Mouse (Mus musculus) cerebellum, adult 2 months (tissue): ENCODE data around the gene Farsa.

Experiments
- CTCF ChIP-seq: fragments of 200-500 bp; IDR thresholded peaks from 2 replicates; pipeline ENCODE4 v1.5.1; 2011; ENCODE audit warnings: low read depth, mild to moderate bottlenecking, control low read depth, low read length, moderate library complexity, borderline replicate concordance; ENCODE audit not compliant: insufficient read depth
- POLR2A ChIP-seq: fragments of 200-500 bp; IDR thresholded peaks from 2 replicates; pipeline ENCODE4 v1.6.1; 2011; ENCODE audit warnings: low read length, control low read depth, borderline replicate concordance; ENCODE audit not compliant: insufficient read depth

GRCm38 (mm10) chr8:84874339-84874738 lies 17.6 kb downstream of the Farsa start:
- TF ChIP-seq CTCF (no peak), POLR2A (no peak)
